Mouse (Mus musculus) T-cell, adult 66 days (primary cell): ENCODE data around the gene Gm11634. TPM values are rescaled to one million over a fixed set of nuclear protein-coding genes. Genes with fewer than 3 reads are reported as not detected.

Experiments used
- total RNA-seq, 2 experiments: library from RNA; stranded (reverse); gene quantifications; 3 replicates in 1 of 2; 4 replicates in 1 of 2; pipeline ENCODE4 v1.2.4; 2023

The Gm11634 gene
- total RNA-seq, result not detected

GRCm38 (mm10) chr11:101599156-101599555 is at the start of gene Gm11634:
Gene Gm11634 (minus strand): TSS chr11:101599256.

GRCm38 (mm10) chr11:101626995-101627856 is 28.2 kb upstream of the Gm11634 start, which contains the start of gene Rdm1:
Gene Rdm1 (plus strand): TSS chr11:101627195.

GRCm38 (mm10) chr11:101582054-101583035 is 16.7 kb downstream of the Gm11634 start, which contains the start of gene Tmem106a:
Gene Tmem106a (plus strand): TSS chr11:101582242.

GRCm38 (mm10) chr11:101551751-101552475 is 47.1 kb downstream of the Gm11634 start, which contains the start of the genes Brca1 and Nbr1:
Gene Brca1 (minus strand): TSS chr11:101551955.
Gene Nbr1 (plus strand): TSS chr11:101552149.

Other genes starting within 250 kb of the Gm11634 start
- not detected for gene G6pc, start 231.7 kb downstream of the Gm11634 start, total RNA-seq
- 10 to 100 TPM; 23.3 to 30.8 TPM for gene Aarsd1, start 181.6 kb downstream of the Gm11634 start, total RNA-seq
- gene Gm27029, start 174.5 kb downstream of the Gm11634 start, total RNA-seq, result 1 to 10 TPM in 1 of 2 experiments, under 1 TPM in 1; 0.90 to 1.3 TPM
- 10 to 100 TPM; 25.2 to 27.6 TPM for gene Rundc1, start 174.2 kb downstream of the Gm11634 start, total RNA-seq
- gene Ptges3l, start 173.9 kb downstream of the Gm11634 start, total RNA-seq, result 1 to 10 TPM; 5.3 to 8.5 TPM
- gene Rpl27, start 157.0 kb downstream of the Gm11634 start, total RNA-seq, result 100 to 1,000 TPM; 134 to 149 TPM
- 10 to 100 TPM; 69.1 to 70.5 TPM for gene Ifi35, start 150.8 kb downstream of the Gm11634 start, total RNA-seq
- 1 to 10 TPM in 1 of 2 experiments, under 1 TPM in 1; 0.62 to 1.5 TPM for gene Rnd2, start 134.3 kb downstream of the Gm11634 start, total RNA-seq
- gene Vat1, start 133.0 kb downstream of the Gm11634 start, total RNA-seq, result 10 to 100 TPM; 11.5 to 13.2 TPM
- 1 to 10 TPM; 1.5 to 4.2 TPM for gene Brca1, start 47.3 kb downstream of the Gm11634 start, total RNA-seq
- gene Nbr1, start 47.1 kb downstream of the Gm11634 start, total RNA-seq, result 100 to 1,000 TPM; 128 to 145 TPM
- gene Tmem106a, start 17.0 kb downstream of the Gm11634 start, total RNA-seq, result 10 to 100 TPM; 12.6 to 21.2 TPM
- 10 to 100 TPM; 38.6 to 38.9 TPM for gene Rdm1, start 27.9 kb upstream of the Gm11634 start, total RNA-seq
- 1 to 10 TPM; 6.4 to 7.5 TPM for gene Arl4d, start 66.3 kb upstream of the Gm11634 start, total RNA-seq
- gene Dhx8, start 133.7 kb upstream of the Gm11634 start, total RNA-seq, result 10 to 100 TPM; 84.1 to 85.7 TPM
- gene Etv4, start 186.1 kb upstream of the Gm11634 start, total RNA-seq, result not detected